ENCODE assay signal across 8 mouse cellular contexts in genomic region chr10:80304862-80305261, GRCm38 (mm10). TPM values are rescaled to one million over a fixed set of nuclear protein-coding genes. Genes with fewer than 3 reads are reported as not detected.
DNase-seq lines count a peak whose midpoint lies in the region; ATAC-seq and TF ChIP-seq lines count a peak whose summit lies in the region.

No protein-coding gene starts in this region.

- TF ChIP-seq POLR2A in kidney, adult 2 months (IDR thresholded peaks at IDR 0.05; ENCODE audit: low read depth, low read length), result no peak

- no peaks in the 10 kb centered on the region for H3K9me3 ChIP-seq in embryonic facial prominence, embryonic 14.5 days (ENCODE audit: control insufficient read depth, low read length)
- no peaks in the 10 kb centered on the region for H3K9me3 ChIP-seq in megakaryocyte, embryonic 14.5 days
- H3K9me3 ChIP-seq in stomach, embryonic 14.5 days (ENCODE audit: control insufficient read depth, low read depth, low read length), result no peaks in the 10 kb centered on the region

- no peak overlapping the region for H3K4me2 ChIP-seq in embryonic facial prominence, embryonic 14.5 days (ENCODE audit: low read depth, low read length)
- no peak overlapping the region for H3K4me2 ChIP-seq in stomach, embryonic 14.5 days (replicated peaks; ENCODE audit: low read depth, low read length)

- 14% methylated on average over 25 of the region's 25 CpGs for WGBS in embryonic facial prominence, embryonic 14.5 days
- 20% methylated on average over 25 of the region's 25 CpGs for WGBS in kidney, adult 2 months
- WGBS in stomach, embryonic 14.5 days, result 9% methylated on average over 25 of the region's 25 CpGs

- no peak for TF ChIP-seq CTCF in kidney, adult 2 months (conservative IDR thresholded peaks at IDR 0.05; ENCODE audit: insufficient read depth, insufficient read length, low read depth, low read length)

- H3K4me1 ChIP-seq in embryonic facial prominence, embryonic 14.5 days (ENCODE audit: control insufficient read depth, insufficient read depth, low read length), result no peaks in the 10 kb centered on the region
- H3K4me1 ChIP-seq in kidney, adult 2 months (ENCODE audit: control insufficient read depth, insufficient read depth, low read length), result peaks cover 3% of the 10 kb centered on the region; the same call in 1 of the 2 replicates
- H3K4me1 ChIP-seq in megakaryocyte, embryonic 14.5 days, result peaks cover 48% of the 10 kb centered on the region
- H3K4me1 ChIP-seq in stomach, embryonic 14.5 days (ENCODE audit: control insufficient read depth, insufficient read depth, low read length), result peaks cover 8% of the 10 kb centered on the region; the same call in 1 of the 2 replicates

- H3K27me3 ChIP-seq in embryonic facial prominence, embryonic 14.5 days (replicated peaks; ENCODE audit: control insufficient read depth, insufficient read depth, low read length), result peaks cover 46% of the 10 kb centered on the region
- no peaks in the 10 kb centered on the region for H3K27me3 ChIP-seq in kidney, adult 2 months (replicated peaks; ENCODE audit: control insufficient read depth, insufficient read depth, low read length)
- H3K27me3 ChIP-seq in megakaryocyte, embryonic 14.5 days (replicated peaks), result peaks cover 72% of the 10 kb centered on the region
- H3K27me3 ChIP-seq in stomach, embryonic 14.5 days (ENCODE audit: control insufficient read depth, insufficient read depth, low read length), result peaks cover 27% of the 10 kb centered on the region

- H3K9ac ChIP-seq in embryonic facial prominence, embryonic 14.5 days (ENCODE audit: low read depth, low read length), result 0 out of 2 replicates have a peak overlapping the region, but pooled peaks have one; percentile 5
- H3K9ac ChIP-seq in stomach, embryonic 14.5 days (replicated peaks; ENCODE audit: low read depth, low read length), result no peak overlapping the region

- no peak overlapping the region for H3K4me3 ChIP-seq in embryonic facial prominence, embryonic 14.5 days (ENCODE audit: low read depth, low read length)
- H3K4me3 ChIP-seq in kidney, adult 2 months (ENCODE audit: insufficient read depth, low read depth, low read length), result no peak overlapping the region
- H3K4me3 ChIP-seq in megakaryocyte, embryonic 14.5 days (replicated peaks), result peak overlapping the region; percentile 92
- H3K4me3 ChIP-seq in stomach, embryonic 14.5 days (ENCODE audit: low read depth, low read length), result no peak overlapping the region

- peaks cover 28% of the 10 kb centered on the region; the same call in 1 of the 2 replicates for H3K36me3 ChIP-seq in embryonic facial prominence, embryonic 14.5 days (ENCODE audit: control insufficient read depth, insufficient read depth, low read length)
- no peaks in the 10 kb centered on the region for H3K36me3 ChIP-seq in kidney, adult 2 months (ENCODE audit: control insufficient read depth, insufficient read depth, low read length)
- H3K36me3 ChIP-seq in megakaryocyte, embryonic 14.5 days (replicated peaks; ENCODE audit: low read length), result peaks cover 36% of the 10 kb centered on the region
- no peaks in the 10 kb centered on the region for H3K36me3 ChIP-seq in stomach, embryonic 14.5 days (ENCODE audit: control insufficient read depth, insufficient read depth, low read length)

- H3K27ac ChIP-seq in embryonic facial prominence, embryonic 14.5 days (replicated peaks; ENCODE audit: low read depth, low read length), result no peak overlapping the region
- no peak overlapping the region for H3K27ac ChIP-seq in kidney, adult 2 months (ENCODE audit: insufficient read depth, low read depth, low read length)
- H3K27ac ChIP-seq in stomach, embryonic 14.5 days (ENCODE audit: low read length), result no peak overlapping the region

- ATAC-seq in embryonic facial prominence, embryonic 14.5 days (ENCODE audit: low read depth), result no peak
- ATAC-seq in stomach, embryonic 14.5 days (ENCODE audit: insufficient number of reproducible peaks, insufficient read depth, low FRiP score, low read depth), result peak; percentile 24; the same call in 1 of the 2 replicates

- DNase-seq in adrenal gland, postnatal 14 days, result peak; percentile 67
- no peak for DNase-seq in adrenal gland, adult (ENCODE audit: inconsistent age in 2 of 2, low spot score in 1 of 2)
- DNase-seq in embryonic facial prominence, embryonic 14.5 days (ENCODE audit: low spot score), result no peak
- DNase-seq in kidney, adult 2 months, result peak; percentile 52
- DNase-seq in left cerebral cortex, adult 18-20 months (ENCODE audit: low spot score in 2 of 2), result no peak
- no peak for DNase-seq in frontal cortex, postnatal 14 days (ENCODE audit: low spot score in 2 of 2)

RNA-seq across cellular contexts. Expression of gene Apc2, which starts 9.1 kb away (rescaled TPM):
- total RNA-seq in adrenal gland, postnatal 14 days (2021), result 1.5 and 4.4 TPM in 2 replicates
- polyA plus RNA-seq in embryonic facial prominence, embryonic 14.5 days (2014; fragmentation: Nextera tagmentation; extraction: Ambion mirVana), result 6.2 and 7.4 TPM in 2 replicates
- 0.74 and 0.95 TPM in 2 replicates for polyA plus RNA-seq in kidney, adult 2 months (2012; rRNA removed)
- 0.92 and 4.5 TPM in 2 replicates for polyA plus RNA-seq in megakaryocyte, embryonic 14.5 days (2012; ENCODE audit: insufficient read depth, low replicate concordance)
- polyA plus RNA-seq in stomach, embryonic 14.5 days (2014; fragmentation: Nextera tagmentation; extraction: Ambion mirVana), result 8.1 and 8.7 TPM in 2 replicates
- 100 to 1,000 TPM; 106 to 109 TPM for total RNA-seq in left cerebral cortex, adult 18-20 months (2021)

RNA-seq across cellular contexts. Expression of gene Rps15, which starts 12.6 kb away (rescaled TPM):
- total RNA-seq in adrenal gland, postnatal 14 days (2021), result 1,072 and 1,285 TPM in 2 replicates
- 1,047 and 1,145 TPM in 2 replicates for polyA plus RNA-seq in embryonic facial prominence, embryonic 14.5 days (2014; fragmentation: Nextera tagmentation; extraction: Ambion mirVana)
- polyA plus RNA-seq in kidney, adult 2 months (2012; rRNA removed), result 1,371 and 1,777 TPM in 2 replicates
- polyA plus RNA-seq in megakaryocyte, embryonic 14.5 days (2012; ENCODE audit: insufficient read depth, low replicate concordance), result 7,349 and 10,126 TPM in 2 replicates
- polyA plus RNA-seq in stomach, embryonic 14.5 days (2014; fragmentation: Nextera tagmentation; extraction: Ambion mirVana), result 1,120 and 1,227 TPM in 2 replicates
- 1,000 to 10,000 TPM in 1 of 2 experiments, 100 to 1,000 TPM in 1; 965 to 1,061 TPM for total RNA-seq in left cerebral cortex, adult 18-20 months (2021)

RNA-seq across cellular contexts. Expression of gene 2310011J03Rik, which starts 15.5 kb away (rescaled TPM):
- total RNA-seq in adrenal gland, postnatal 14 days (2021), result 26.9 and 27.9 TPM in 2 replicates
- polyA plus RNA-seq in embryonic facial prominence, embryonic 14.5 days (2014; fragmentation: Nextera tagmentation; extraction: Ambion mirVana), result 38.5 and 46.3 TPM in 2 replicates
- polyA plus RNA-seq in kidney, adult 2 months (2012; rRNA removed), result 47.8 and 52.5 TPM in 2 replicates
- polyA plus RNA-seq in megakaryocyte, embryonic 14.5 days (2012; ENCODE audit: insufficient read depth, low replicate concordance), result 62.0 and 88.2 TPM in 2 replicates
- 39.6 and 43.0 TPM in 2 replicates for polyA plus RNA-seq in stomach, embryonic 14.5 days (2014; fragmentation: Nextera tagmentation; extraction: Ambion mirVana)
- 10 to 100 TPM; 25.1 to 28.5 TPM for total RNA-seq in left cerebral cortex, adult 18-20 months (2021)

RNA-seq across cellular contexts. Expression of gene Pcsk4, which starts 24.4 kb away (rescaled TPM):
- total RNA-seq in adrenal gland, postnatal 14 days (2021), result 3.9 and 4.7 TPM in 2 replicates
- polyA plus RNA-seq in embryonic facial prominence, embryonic 14.5 days (2014; fragmentation: Nextera tagmentation; extraction: Ambion mirVana), result 1.7 and 2.9 TPM in 2 replicates
- 9.1 and 12.2 TPM in 2 replicates for polyA plus RNA-seq in kidney, adult 2 months (2012; rRNA removed)
- 15.1 and 26.0 TPM in 2 replicates for polyA plus RNA-seq in megakaryocyte, embryonic 14.5 days (2012; ENCODE audit: insufficient read depth, low replicate concordance)
- 4.5 and 5.6 TPM in 2 replicates for polyA plus RNA-seq in stomach, embryonic 14.5 days (2014; fragmentation: Nextera tagmentation; extraction: Ambion mirVana)
- total RNA-seq in left cerebral cortex, adult 18-20 months (2021), result 1 to 10 TPM; 4.8 to 6.9 TPM

RNA-seq across cellular contexts. Expression of gene Reep6, which starts 24.9 kb away (rescaled TPM):
- 16.0 and 45.2 TPM in 2 replicates for total RNA-seq in adrenal gland, postnatal 14 days (2021)
- polyA plus RNA-seq in embryonic facial prominence, embryonic 14.5 days (2014; fragmentation: Nextera tagmentation; extraction: Ambion mirVana), result 5.6 and 7.5 TPM in 2 replicates
- polyA plus RNA-seq in kidney, adult 2 months (2012; rRNA removed), result 24.7 and 25.1 TPM in 2 replicates
- 19.0 and 21.1 TPM in 2 replicates for polyA plus RNA-seq in megakaryocyte, embryonic 14.5 days (2012; ENCODE audit: insufficient read depth, low replicate concordance)
- 18.0 and 18.5 TPM in 2 replicates for polyA plus RNA-seq in stomach, embryonic 14.5 days (2014; fragmentation: Nextera tagmentation; extraction: Ambion mirVana)
- 10 to 100 TPM; 13.4 to 13.5 TPM for total RNA-seq in left cerebral cortex, adult 18-20 months (2021)

Comparison
In these comparisons a context has a peak if more than half of its experiments do, and no peak if none do; other contexts are left out.
1. DNase-seq: peak in adrenal gland, postnatal 14 days (single experiment) and kidney, adult 2 months (single experiment); none in adrenal gland, adult (0 of 2), embryonic facial prominence, embryonic 14.5 days (single experiment), left cerebral cortex, adult 18-20 months (0 of 2) and frontal cortex, postnatal 14 days (0 of 2).